Mouse (Mus musculus): Measurements from ENCODE around the gene Ttc5. TPM values are rescaled to one million over a fixed set of nuclear protein-coding genes. Genes with fewer than 3 reads are reported as not detected.
A peak's percentile ranks its signal among the peaks of the same experiment; 100 is the strongest.

Ttc5 gene
- total RNA-seq, 2 experiments from 2014 or later: 67.0 to 69.7 TPM

DNA sequence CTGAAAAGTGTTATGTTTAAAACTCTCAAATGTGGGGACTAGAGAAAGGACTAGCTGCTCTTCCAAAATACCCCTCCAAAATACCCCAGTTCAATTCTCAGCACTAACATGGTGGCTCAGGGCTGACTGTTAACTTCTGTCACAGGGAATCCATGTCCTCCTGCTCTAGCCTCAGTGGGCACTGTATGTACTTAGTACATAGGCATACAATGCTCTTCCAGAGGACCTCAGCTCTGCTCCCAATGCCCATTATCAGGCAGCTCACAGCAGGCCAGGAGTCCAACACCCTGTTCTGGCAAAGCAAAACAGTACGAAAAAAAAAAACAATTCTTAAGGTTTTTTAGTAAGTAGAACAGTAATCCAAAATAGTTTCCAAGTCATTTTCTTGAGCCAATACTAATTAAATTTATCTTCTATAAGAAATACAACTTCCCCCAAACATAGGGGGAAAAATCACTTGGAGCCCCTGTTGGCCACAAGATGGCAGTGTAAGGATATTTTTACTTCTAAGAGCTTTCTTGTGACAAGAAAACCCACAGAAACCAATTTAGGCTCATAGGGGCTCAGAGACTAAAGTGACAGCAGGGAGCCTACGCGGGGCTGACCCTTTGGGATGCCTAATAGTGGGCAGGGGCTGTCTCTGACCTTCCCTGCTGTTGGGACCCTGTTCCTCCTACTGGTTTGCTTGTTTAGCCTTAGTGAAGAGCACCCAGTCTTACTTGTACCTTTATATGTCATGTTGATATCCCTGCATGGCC, 14.4 kb upstream of the Ttc5 start:
- peak overlapping the region; percentile 10; the same call in 1 of the 2 replicates for H3K4me3 ChIP-seq
- DNase-seq (ENCODE audit: low spot score in 2 of 2): peak; percentile 34 to 40
- TF ChIP-seq CTCF (conservative IDR thresholded peaks at IDR 0.05): peak; percentile 91
- no peak overlapping the region for H3K27ac ChIP-seq

DNA sequence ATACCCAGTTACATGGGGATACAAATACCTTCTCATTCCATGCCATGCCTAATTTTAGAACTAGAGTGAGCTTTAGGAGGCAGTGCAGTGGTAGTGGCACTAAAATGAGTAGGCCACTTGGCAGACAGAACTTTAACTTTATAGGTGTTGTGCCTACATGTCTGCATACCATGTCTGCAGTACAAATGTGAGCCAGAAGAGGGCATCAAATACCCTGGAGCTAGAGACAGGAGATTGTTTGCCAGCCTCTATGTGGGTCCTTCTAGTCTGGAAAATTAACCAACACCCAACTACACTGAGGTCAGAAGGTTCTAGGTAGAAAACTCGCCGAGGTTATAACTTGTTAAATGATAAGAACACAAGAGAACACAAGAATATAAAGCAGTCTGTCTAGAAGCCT, 13.2 kb upstream of the Ttc5 start:
- TF ChIP-seq CTCF (conservative IDR thresholded peaks at IDR 0.05): peak; percentile 54
- Histone ChIP-seq H3K27ac (no peak overlapping the region), H3K4me3 (no peak overlapping the region)
- no peak for DNase-seq (ENCODE audit: low spot score in 2 of 2)

DNA sequence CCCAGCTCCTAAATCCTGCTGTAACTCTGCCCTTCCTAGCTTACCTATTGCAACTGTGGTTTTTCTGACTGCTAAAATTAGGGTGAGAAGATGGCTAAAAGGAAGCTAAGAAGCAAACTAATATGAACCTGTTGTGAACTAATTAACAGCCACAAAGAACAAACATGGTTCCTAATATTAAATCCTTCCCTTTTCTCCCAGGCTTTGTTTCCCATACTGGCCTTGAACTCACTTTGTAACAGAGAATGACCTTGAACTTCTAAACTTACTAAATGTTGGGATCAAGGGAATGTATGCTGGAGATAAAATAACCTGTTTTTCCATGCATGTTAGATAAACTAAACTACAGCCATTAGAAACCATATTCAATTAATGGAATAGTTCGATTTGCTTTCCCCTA, 11.1 kb upstream of the Ttc5 start:
- no peak for TF ChIP-seq CTCF (conservative IDR thresholded peaks at IDR 0.05)
- DNase-seq (ENCODE audit: low spot score in 2 of 2): no peak
- Histone ChIP-seq H3K27ac (no peak overlapping the region), H3K4me3 (no peak overlapping the region)

DNA sequence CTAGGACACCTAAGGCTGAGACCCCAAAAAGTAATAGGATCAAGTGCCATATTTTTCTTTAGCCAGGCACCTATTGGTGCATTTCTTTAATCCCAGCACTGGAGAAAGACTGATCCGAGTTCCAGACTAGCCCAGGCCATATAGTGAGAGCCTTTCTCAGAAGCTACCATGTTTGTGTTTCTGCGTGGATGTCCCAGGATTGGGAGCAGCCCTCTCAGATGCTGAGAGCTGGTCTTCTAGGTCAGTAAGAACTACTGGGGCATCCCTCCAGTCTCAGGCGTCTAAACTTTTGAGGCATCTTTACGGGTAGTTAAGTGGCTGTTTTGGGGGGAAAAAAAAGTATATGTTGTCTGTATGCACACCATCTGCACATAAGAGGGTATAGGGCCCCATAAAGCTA, 10.6 kb upstream of the Ttc5 start:
- H3K4me3 ChIP-seq: no peak overlapping the region
- H3K27ac ChIP-seq: no peak overlapping the region
- DNase-seq (ENCODE audit: low spot score in 2 of 2): no peak
- no peak for TF ChIP-seq CTCF (conservative IDR thresholded peaks at IDR 0.05)

DNA sequence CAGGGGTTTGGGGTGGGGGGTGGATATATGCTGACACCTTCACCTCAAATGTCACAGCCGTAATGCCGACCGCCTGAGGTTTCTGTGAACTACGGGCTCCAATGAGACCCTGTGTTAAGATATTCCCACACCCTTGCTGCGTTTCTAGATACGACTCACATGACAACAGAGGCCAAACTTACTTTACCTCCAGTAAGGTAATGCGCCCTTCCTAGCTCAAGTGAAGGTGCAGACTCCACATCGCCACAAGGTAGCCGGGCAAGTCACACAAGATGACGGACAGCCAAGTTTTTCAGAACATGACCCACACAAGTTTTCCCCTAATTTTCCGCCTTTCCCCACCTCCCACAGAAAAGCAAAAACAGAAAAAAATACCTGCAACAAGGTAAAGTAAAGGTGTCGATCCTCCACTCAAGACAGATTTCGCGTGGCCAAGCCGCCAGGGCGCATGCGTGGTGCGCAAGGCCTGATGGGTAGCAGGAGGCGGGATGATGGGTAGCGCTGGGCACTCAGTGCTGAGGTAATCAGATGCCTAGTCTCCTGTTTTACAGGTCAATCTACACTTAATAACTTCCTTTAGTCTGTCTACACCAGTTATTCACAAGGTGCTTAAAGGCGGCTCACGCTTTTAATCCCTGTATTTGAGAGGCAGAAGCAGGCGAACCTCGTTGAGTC, 10.1 kb upstream of the Ttc5 start:
- TF ChIP-seq CTCF (conservative IDR thresholded peaks at IDR 0.05): no peak
- no peak overlapping the region for H3K4me3 ChIP-seq
- no peak for DNase-seq (ENCODE audit: low spot score in 2 of 2)
- H3K27ac ChIP-seq: no peak overlapping the region

DNA sequence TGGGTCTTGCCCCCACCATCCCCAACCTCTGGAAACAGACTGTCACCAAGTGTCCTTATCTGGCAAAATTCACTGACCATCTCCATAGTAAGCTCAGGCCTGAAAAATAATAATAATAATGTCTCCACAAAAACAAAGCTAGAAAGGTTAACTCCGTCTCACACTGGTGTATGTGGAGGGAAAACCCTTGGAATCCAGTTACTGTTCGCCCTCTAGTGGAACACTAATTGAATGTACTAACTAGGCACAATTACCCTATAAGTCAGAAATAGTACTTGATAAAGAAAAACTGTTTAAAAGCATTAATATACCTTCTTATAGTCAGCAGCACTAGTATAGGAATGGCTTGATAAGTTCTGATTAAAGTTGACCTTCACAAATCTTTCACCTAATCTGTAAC, 2.8 kb upstream of the Ttc5 start:
- no peak for DNase-seq (ENCODE audit: low spot score in 2 of 2)
- Histone ChIP-seq H3K27ac (no peak overlapping the region), H3K4me3 (no peak overlapping the region)
- TF ChIP-seq CTCF (conservative IDR thresholded peaks at IDR 0.05): peak; percentile 71

DNA sequence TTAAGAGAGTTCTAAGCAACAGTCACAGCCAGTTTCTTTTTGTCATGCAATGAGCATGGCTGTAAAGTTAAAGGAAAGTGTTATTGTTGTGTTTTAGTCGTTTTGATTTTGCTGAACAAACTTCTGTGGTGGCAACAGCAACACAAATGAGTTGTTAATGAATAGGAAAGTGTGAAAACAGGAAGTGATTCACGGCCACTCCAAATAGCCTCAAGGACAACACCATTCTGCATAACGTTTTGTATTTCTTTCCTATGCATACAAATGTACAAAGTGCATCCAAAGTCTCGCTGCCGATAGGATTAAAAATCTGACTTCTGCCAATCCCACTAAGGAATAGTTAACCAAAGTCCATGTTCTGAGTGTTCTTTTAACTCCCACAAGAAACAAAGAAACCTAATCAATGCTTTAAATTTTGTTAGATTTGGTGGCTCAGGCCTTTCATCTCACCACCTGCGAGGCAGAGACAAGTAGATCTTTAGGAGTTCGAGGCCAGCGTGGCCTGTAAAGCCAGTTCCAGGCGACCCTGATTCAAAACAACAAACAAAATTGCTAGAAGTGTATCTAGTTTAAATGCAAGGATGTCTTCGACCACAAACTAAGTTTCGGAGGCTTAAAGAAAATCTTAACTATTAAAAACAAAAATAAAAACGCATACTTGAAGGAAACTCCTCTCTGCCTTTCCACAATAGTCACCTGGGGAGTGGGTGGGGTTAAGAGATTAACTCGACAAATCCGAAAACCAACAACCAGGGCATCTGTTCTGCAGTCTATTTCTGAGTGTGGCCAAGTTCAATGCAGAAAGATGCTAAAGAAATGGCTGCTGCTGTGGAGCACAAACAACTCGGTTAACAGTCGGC, 698 bp downstream of the Ttc5 start:
- no peak for TF ChIP-seq CTCF (conservative IDR thresholded peaks at IDR 0.05)
- Histone ChIP-seq H3K27ac (peak overlapping the region; percentile 95), H3K4me3 (peak overlapping the region; percentile 86)
- DNase-seq (ENCODE audit: low spot score in 2 of 2): no peak

DNA sequence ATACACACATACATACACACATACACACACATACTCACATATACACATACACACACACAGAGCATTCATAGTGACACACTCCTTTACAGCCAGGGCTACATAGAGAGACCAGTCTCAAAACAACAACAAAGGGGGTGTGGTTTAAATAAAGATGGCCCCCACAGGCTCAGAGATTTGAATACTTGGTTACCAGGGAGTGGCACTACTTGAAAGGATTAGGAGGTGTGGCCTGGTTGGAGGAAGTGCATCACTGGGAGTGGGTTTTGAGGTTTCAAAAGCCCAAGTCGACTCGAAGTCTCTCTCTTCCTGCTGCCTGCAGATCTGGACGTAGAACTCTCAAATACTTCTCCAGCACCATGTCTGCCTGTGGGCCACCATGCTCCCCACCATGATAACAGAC, 3.2 kb downstream of the Ttc5 start:
- H3K4me3 ChIP-seq: no peak overlapping the region
- H3K27ac ChIP-seq: no peak overlapping the region
- DNase-seq (ENCODE audit: low spot score in 2 of 2): no peak
- TF ChIP-seq CTCF (conservative IDR thresholded peaks at IDR 0.05): no peak

DNA sequence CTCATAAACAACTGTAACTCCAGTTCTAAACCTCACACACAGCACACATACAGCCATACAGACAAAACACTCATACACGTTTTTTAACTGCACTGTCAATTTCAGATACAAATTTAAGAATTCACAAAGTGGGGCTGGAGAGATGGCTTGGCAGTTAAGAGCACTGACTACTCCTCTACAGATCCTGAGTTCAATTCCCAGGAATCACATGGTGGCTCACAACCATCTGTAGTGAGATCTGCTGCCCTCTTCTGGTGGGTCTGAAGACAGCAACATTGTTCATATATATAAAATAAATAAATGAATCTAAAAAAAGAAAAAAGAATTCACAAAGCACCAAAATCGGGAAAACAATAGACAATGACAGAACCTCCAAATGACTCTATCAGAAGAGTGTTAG, 14.0 kb downstream of the Ttc5 start:
- Histone ChIP-seq H3K4me3 (no peak overlapping the region), H3K27ac (no peak overlapping the region)
- no peak for DNase-seq (ENCODE audit: low spot score in 2 of 2)
- TF ChIP-seq CTCF (conservative IDR thresholded peaks at IDR 0.05): peak; percentile 73

DNA sequence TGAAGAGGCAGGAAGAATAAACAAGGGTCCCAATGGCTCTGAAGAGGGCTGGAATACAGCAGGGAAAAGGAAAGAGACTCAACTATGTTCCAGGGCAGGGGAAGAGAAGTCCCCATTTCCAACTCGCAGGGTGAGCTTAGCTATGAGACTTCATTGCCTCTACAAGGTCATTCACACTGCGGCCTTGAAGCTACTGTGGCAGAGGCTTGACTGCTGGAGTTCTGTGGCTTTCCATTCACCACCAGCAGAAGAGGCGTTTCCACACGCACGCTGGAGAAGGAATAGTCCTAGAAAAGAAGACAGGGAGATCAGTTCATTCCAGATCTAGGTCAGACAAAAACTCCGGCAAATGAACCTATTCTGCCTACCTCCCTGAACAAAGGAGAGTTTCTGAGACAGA, 19.6 kb downstream of the Ttc5 start:
- no peak for DNase-seq (ENCODE audit: low spot score in 2 of 2)
- TF ChIP-seq CTCF (conservative IDR thresholded peaks at IDR 0.05): no peak
- Histone ChIP-seq H3K4me3 (no peak overlapping the region), H3K27ac (no peak overlapping the region)

DNA sequence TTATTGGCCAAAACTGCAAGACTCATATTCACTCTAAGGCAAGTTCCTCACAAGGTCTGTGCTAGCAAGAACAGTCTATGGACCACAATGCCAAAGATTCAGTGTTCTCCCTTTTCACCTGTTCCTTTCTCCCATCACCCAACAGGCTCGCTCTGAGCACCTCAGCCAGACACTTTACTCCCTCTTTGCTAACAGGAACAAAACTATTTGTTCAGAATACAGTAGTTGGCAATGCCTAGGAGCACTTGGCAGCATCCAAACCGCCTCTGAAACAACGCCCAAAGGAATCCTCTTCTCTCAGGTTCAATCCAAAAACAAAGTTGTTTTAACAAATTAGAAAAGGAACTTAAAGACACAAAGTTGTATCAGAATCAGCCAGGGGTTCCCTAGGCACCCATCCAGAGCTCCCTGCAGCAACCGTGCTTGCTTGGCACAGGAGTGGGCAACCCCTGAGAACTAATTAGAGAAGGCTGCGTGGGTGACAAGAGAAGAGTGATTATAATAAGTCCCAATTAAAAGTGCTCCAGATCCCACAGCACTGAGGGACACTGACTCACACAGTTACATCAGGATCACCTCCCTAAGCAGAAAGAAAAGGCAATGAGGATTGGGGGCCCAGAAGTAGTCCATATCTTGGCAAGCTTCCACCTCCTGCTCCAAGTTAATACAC, 26.8 kb downstream of the Ttc5 start:
- TF ChIP-seq CTCF (conservative IDR thresholded peaks at IDR 0.05): no peak
- H3K4me3 ChIP-seq: no peak overlapping the region
- peak; percentile 13 to 30 for DNase-seq (ENCODE audit: low spot score in 2 of 2)
- H3K27ac ChIP-seq: no peak overlapping the region

DNA sequence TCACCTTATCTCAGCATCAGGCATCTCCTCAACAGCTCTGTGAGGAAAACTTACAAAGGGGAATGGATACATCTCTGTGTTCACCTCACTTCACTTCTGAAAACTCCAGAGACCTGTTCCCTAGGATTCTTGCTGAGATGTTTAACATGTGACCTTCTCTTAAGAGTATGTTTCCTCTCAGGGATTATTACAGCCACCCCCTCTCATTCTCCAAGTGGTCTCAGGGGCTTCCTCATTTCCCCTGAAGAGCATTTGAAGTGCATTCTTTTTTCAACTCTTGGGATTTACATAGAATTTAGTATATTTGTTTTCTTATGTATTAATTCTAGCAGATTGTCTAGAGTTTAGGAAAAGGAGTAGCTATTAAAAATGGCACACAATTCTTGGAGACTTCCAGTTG, 40.3 kb downstream of the Ttc5 start, which contains the start of gene Olfr749:
TSS of gene Olfr749 (minus strand) at position 101 of the 400 bp plus-strand sequence.
- Histone ChIP-seq H3K27ac (no peak within 1 kb of the TSS), H3K4me3 (no peak within 1 kb of the TSS)
- TF ChIP-seq CTCF (conservative IDR thresholded peaks at IDR 0.05): no peak
- no peak for DNase-seq (ENCODE audit: low spot score in 2 of 2)

Measured in layer of hippocampus, adult 2 months (tissue).